Mouse (Mus musculus) thymus, postnatal 4 days (tissue): ENCODE data around the gene Il11ra1.

ENCODE experiments used
- DNase-seq: peaks from one replicate; pipeline ENCODE4 v3.0.0; 2021

Gene Il11ra1

GRCm38 (mm10) chr4:41711705-41712375 is 12.1 kb downstream of the Il11ra1 start:
- no peak for DNase-seq

DNA sequence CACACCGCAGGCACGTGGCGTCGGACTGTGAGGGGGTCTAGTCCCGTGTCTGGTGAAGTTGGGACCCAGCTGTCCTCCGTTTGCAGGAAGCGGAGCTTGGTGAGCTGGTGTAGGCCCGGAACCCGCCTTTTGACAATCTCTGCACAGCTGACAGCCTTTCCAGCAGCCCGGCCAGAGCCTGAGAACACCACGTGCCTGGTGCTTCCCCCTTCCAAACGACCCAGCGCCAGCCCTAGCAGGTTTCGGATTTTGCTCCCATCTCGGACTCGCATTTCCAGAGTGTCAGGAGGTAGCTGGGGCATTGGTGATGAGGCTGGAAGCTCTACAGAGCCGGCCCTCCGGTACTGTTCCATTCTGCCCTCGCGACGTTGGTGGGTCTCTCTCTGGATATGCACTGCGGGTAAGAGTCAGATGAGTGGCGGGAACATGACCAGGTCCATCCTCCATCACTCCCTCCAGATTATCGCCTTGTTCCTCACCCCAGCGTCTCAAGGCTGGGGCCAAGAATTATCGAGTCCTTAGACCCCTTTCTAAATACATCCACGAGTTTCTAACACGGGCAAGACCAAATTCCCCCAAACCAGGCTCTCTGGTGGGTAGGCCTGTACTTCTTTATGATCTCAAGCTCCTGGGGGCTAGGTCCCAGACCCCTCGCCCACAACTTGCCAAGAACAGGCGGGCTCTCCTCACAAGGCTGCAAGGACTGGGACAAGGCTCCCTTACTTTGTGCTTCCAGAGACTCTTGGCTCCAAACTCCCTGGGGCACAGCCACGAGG is 12.8 kb downstream of the Il11ra1 start:
- no peak for DNase-seq

DNA sequence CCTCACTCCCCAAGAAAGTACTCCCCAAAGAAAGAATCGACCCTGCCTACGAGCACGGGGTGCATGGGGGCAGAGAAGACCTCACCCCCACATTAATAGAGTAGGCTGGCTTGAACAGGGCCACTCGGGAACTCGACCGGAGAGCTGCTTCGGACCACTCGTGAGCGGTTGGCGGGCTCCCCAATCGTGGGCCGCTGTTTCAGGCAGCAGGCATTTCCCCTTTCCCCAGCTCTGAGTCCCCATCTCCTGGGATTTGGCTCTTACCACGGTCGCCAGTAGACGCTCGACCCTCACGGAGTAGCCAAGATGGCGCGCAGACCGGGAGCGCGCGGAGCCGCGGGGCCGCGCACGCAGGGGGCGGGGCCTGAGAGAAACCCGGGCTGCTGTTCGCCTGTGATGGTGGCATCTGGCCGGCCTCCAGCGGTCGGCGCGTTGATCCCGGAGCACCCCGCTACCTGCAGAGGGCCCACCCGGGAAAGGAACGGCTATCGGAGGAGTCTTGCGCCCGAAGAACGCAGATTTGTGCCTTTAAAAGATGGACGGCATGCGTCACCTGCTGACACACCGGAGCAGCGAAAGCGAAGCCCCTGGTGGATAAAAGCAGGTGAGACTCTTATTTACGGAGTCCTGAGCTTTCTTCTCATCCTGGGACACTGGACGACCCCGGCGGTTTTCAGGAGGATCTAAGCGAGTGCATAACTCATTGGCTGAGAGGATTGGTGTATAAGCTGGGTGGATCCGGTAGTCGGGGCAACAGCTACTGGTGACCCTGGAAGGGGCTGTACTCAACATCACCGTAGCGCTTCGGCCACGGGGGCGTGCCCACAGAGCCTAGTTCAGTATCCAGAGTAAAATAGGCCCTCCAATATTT is 13.6 kb downstream of the Il11ra1 start, which contains the start of gene Rpp25l:
Rpp25l (minus strand) TSS at position 338 of the 871 bp plus-strand sequence.
- DNase-seq = peak; percentile 90

DNA sequence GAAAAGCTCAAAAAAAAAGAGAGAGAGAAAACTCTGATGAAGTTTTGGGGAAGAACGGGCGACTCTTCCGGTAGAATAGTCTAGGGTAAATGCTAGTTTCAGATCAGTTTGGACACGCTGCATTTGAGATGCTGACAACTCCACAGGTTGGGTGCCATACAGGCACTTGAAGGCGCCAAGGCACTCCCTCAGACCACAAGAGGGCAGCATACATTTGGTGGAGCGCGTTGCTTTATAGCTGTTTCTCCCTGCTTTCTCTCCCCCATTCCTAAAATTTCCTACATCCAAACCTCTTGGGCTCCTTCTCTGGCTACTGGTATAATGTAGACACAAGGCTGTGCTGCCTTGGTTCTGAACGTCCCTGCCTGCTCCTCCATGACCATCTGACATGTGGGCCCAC is 14.5 kb downstream of the Il11ra1 start:
- peak; percentile 68 for DNase-seq

DNA sequence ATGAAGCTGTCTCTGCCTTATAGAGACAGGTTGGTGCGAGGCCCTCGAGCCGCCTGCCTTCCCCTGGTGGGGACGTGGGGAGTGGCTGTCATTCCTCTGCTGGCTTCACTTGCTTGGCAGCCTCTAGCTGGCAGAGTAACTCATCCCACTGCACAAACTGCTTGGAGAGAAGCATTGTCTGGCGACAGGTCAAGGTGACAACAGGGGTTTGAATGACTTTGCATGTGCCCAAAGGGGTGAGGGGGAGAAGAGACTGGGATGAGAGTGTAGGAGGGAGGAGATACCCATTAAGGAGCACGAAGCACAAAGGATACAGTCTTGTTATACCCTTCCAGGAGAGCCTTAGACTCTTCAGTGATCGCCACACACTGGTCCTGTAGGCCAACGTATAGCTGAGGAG is 15.3 kb downstream of the Il11ra1 start:
- no peak for DNase-seq

- peak; percentile 62 for DNase-seq
Measured at GRCm38 (mm10) chr4:41715596-41715995, 15.8 kb downstream of the Il11ra1 start.

- no peak for DNase-seq
Measured at GRCm38 (mm10) chr4:41716834-41717233, 17.0 kb downstream of the Il11ra1 start.

- peak; percentile 81 for DNase-seq
Measured at GRCm38 (mm10) chr4:41722918-41723351, 23.1 kb downstream of the Il11ra1 start, which contains the start of gene Dctn3. Gene Dctn3, minus strand, starts transcription at chr4:41723170.

DNA sequence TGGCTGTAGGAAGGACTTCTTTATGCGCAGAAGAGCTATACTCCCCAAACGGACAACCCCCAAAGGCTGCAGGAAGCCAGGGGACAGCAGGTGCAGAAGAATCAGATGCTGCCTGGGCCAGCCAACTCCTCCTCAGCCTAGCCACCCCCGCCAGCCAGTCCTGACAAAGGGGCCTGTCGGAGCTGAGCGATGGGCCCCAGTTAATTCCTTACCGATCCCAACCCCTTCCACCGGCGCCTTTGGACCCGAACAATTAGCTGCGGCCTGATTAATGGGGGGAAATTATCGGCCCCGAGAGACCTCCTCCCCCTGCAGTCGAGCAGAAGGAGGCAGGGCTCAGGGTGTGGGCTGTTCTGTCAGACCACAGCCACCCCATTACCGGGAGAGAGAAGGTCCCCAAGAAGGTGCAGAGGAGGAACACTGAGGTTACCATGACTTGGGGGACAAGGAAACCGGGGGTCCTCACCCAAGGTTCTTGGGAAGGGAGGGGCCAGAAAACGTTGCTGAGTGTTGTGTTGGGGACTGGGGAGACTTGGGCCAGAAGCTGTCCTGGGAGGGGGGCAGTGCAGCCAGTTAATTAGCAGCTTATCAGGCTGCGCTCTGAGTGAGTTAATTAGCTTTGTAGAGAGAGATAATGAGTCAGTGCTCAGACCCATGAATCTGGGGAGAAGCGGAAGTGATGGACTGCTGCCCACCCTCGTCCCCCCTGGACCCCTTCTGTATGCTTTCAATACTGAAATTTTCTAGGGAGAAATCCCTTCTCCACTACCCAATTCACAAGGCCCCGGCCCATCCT is 27.2 kb downstream of the Il11ra1 start:
- no peak for DNase-seq

GRCm38 (mm10) chr4:41731052-41731765 is 31.4 kb downstream of the Il11ra1 start, which contains the start of gene Arid3c:
Gene Arid3c, minus strand, starts transcription at chr4:41731142.
- peak; percentile 66 for DNase-seq

- peak; percentile 84 for DNase-seq
Measured at GRCm38 (mm10) chr4:41737602-41738255, 37.9 kb downstream of the Il11ra1 start.

DNA sequence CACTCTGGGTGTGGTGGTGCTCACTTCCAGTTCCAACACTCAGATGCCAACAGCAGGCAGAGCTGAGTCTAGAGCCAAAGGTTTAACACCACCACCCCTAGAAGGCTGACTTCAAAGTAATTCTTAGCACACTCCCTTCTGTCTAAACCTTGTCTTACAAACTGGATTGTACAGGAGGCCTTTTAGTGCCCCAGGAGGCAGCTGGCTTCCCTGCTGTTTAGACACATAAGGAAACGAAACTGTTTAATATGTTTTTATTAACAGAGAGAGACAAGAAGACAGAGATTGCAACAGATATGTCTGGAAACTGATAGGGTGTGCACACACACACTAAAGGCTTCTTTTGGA is 38.4 kb downstream of the Il11ra1 start:
- DNase-seq = no peak

DNA sequence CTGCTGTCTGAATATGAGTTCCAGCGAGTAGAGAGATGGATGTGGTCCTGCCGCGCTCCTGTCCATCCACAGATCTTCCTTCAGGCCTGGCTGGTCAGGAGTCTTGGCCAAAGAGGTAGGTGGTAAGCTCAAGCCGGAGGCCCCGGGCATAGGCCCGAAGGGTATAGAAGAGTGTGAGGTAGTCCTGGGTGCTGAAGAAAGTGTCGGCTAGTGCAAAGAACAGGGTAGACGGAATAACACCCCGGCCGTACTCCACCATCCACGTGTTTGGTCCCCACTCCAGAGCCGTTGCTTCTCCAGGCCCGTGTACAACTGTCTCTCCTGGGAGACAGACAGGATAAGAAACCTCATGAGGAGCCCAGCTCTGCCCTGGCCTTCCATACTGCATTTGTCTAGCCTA is 39.5 kb downstream of the Il11ra1 start:
- DNase-seq = no peak

GRCm38 (mm10) chr4:41740380-41741157 is 40.8 kb downstream of the Il11ra1 start:
- DNase-seq = peak; percentile 47

- DNase-seq = peak; percentile 90
Measured at GRCm38 (mm10) chr4:41741158-41741560, 41.4 kb downstream of the Il11ra1 start.

DNA sequence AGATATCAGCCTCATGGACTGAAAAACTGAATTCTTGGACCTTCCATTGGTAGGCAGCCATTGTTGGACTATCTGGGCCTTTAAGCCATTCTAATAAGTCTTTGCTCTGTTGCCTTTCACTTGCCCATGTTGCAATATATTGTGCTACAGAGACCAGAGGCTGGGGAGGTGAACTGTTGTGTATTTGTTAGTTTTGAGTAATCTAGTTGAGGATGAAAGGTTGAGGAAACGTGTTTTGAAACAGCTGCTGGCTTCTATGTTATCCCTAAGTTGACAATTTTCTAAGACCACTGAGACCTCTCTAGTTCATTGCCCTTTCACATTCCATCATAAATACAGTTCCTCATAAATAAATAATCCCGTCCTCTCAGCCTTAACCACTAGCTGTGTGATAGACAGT is 44.3 kb downstream of the Il11ra1 start:
- no peak for DNase-seq

- no peak for DNase-seq
Measured at GRCm38 (mm10) chr4:41745021-41745420, 45.2 kb downstream of the Il11ra1 start.

DNA sequence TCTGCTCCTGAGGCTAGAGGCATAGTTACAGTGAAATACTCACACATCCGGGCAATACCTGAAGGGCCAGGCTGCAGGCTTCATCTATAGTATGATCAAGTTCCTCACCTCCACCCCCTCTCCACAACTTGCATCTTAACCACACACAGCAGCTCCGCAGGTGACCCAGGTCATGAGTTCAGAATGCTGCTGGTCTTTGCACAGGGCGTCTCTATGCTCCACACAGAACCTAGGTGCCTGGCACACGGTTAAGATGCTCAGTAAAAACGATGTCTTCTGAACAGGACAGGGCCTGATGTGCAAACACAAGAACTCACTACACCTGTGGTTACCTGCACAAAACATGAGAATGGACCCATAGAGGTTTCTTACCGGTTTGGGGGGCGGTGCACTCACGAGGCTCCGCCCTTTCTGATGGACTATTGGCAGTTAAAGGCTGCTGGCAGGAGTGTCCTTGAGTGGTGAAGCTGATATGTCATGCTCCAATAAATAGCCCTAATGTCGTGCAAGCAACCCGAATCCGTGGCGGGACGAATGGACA is 55.1 kb downstream of the Il11ra1 start, which contains the start of gene Galt:
Galt (plus strand) TSS at position 432 of the 541 bp plus-strand sequence.
- DNase-seq = no peak
